Mouse (Mus musculus) midbrain, embryonic 14.5 days (tissue): ENCODE data around the gene Ino80. TPM values are rescaled to one million over a fixed set of nuclear protein-coding genes. Genes with fewer than 3 reads are reported as not detected.

ENCODE experiments used
- ATAC-seq: fragments of 200-750 bp; cut with Nextera tagmentation; 2 replicates; pipeline ENCODE4 v1.8.0; 2017; ENCODE audit warnings: moderate number of reproducible peaks, moderate library complexity; ENCODE audit not compliant: low FRiP score, low TSS enrichment
- DNase-seq: peaks from one replicate; pipeline ENCODE4 v3.0.0-alpha.2; 2015
- H3K27ac ChIP-seq: fragments of 300-500 bp; sonication (generic); replicated peaks from 2 replicates; pipeline ENCODE4 v1.5.1; 2014; ENCODE audit warnings: mild to moderate bottlenecking, low read depth, low read length, moderate library complexity
- H3K27me3 ChIP-seq: fragments of 300-500 bp; sonication (generic); 2 replicates; pipeline ENCODE4 v1.6.1; 2014; ENCODE audit warnings: low read length, control low read depth, mixed read lengths; ENCODE audit not compliant: control insufficient read depth, insufficient read depth
- H3K36me3 ChIP-seq: fragments of 300-500 bp; sonication (generic); 2 replicates; pipeline ENCODE4 v1.6.1; 2014; ENCODE audit warnings: low read length, control low read depth; ENCODE audit not compliant: control insufficient read depth, insufficient read depth
- H3K4me1 ChIP-seq: fragments of 300-500 bp; sonication (generic); 2 replicates; pipeline ENCODE4 v1.6.1; 2014; ENCODE audit warnings: mild to moderate bottlenecking, antibody characterized with exemption, low read length, control low read depth; ENCODE audit not compliant: control insufficient read depth, insufficient read depth
- H3K4me2 ChIP-seq: fragments of 300-500 bp; sonication (generic); 2 replicates; pipeline ENCODE4 v1.6.1; 2014; ENCODE audit warnings: mild to moderate bottlenecking, low read length, moderate library complexity
- H3K4me3 ChIP-seq: fragments of 300-500 bp; sonication (generic); replicated peaks from 2 replicates; pipeline ENCODE4 v1.5.1; 2014; ENCODE audit warnings: low read depth, low read length
- H3K9ac ChIP-seq: fragments of 300-500 bp; sonication (generic); replicated peaks from 2 replicates; pipeline ENCODE4 v1.6.1; 2014; ENCODE audit warnings: mild to moderate bottlenecking, low read length, moderate library complexity
- H3K9me3 ChIP-seq: fragments of 300-500 bp; sonication (generic); 2 replicates; pipeline ENCODE4 v1.6.1; 2016; ENCODE audit warnings: low read length, control low read depth, mixed read lengths; ENCODE audit not compliant: control insufficient read depth
- WGBS: fragments of 180-500 bp; shearing (Covaris S2); extraction: QIAGEN DNeasy Blood & Tissue Kit; methylation state at CpG from one replicate; pipeline ENCODE4 v1.1.7; 2014; 5-methylcytosine and 5-hydroxymethylcytosine counted together
- polyA plus RNA-seq: library from polyadenylated mRNA; unstranded; fragments of >200 nt; fragmentation: Nextera tagmentation; extraction: Ambion mirVana; gene quantifications from 2 replicates; pipeline ENCODE4 v1.2.1, GENCODE M21; 2014

Gene Ino80
- polyA plus RNA-seq, 1 experiment from 2014 or later: 6.5 TPM

DNA sequence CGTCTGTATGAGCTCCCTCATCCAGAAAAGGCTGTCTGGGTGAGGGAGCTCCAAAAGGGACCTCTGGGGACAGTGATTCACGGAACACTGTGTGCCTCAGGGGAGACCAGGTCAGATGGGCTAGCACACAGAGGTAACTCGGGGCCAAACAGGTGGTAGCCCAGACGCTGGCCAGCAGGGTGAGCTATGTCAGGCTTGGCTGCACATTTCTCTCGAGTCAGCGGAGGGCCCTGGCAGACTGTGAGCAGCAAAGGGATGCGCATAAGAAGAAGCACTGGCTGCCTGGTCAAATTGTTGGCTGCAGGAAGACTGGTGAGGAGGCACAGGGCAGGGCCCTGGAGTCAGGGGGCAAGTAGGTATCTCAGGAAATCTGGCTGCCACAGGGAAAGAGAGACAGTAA is 121.8 kb downstream of the Ino80 start:
- no peak overlapping the region for H3K27ac ChIP-seq
- H3K9ac ChIP-seq: no peak overlapping the region
- peaks cover 2% of the 10 kb centered on the region for H3K9me3 ChIP-seq
- no peak overlapping the region for H3K4me3 ChIP-seq
- H3K36me3 ChIP-seq: no peaks in the 10 kb centered on the region
- peaks cover 4% of the 10 kb centered on the region; the same call in 1 of the 2 replicates for H3K27me3 ChIP-seq
- WGBS: 23% methylated on average over 7 of the region's 7 CpGs
- H3K4me2 ChIP-seq: no peak overlapping the region
- no peaks in the 10 kb centered on the region for H3K4me1 ChIP-seq
- no peak for DNase-seq
- no peak for ATAC-seq

DNA sequence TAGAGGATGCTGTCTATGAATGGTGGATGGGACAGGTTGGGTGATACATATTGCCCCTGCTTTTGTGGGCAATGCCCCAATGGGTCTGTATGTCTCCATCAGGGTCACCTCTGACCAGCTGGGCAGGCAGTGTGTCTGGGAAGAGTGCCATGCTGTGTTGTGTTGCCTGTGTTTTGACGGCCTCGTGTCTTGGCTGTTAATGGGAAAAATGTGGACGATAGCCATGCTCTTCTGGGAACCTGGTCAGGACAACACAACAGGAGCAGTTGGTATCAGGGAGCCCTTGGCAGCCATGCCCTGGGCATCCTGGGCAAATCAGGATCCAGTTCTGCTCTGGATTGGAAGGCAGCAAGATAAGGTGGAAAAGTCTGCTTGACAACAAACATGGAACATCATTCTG is 122.4 kb downstream of the Ino80 start:
- WGBS: 89% methylated on average over 3 of the region's 3 CpGs

DNA sequence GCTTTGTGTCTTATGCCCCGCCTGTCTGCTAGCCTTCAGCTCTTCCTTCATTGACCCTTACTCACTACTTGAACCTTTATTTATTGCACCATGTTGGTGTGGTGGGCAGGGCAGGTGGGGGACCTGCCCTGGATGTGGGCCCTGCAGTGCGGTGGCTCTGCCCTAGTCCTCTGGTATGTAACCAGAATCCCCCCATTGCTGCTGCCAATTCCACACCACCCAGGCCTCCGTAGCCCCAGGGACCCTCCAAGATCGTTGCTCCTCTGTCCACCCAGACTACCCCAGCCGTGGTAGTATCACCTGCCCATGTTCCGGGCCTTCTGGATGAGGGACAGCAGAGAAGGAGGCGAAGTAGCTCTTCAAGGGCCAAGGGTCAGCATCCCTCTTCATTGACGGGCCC is 123.8 kb downstream of the Ino80 start:
- no peak overlapping the region for H3K27ac ChIP-seq
- no peaks in the 10 kb centered on the region for H3K9me3 ChIP-seq
- no peak overlapping the region for H3K4me2 ChIP-seq
- no peaks in the 10 kb centered on the region for H3K4me1 ChIP-seq
- no peaks in the 10 kb centered on the region for H3K36me3 ChIP-seq
- H3K9ac ChIP-seq: no peak overlapping the region
- DNase-seq (no peak), ATAC-seq (no peak)
- peaks cover 12% of the 10 kb centered on the region; the same call in 1 of the 2 replicates for H3K27me3 ChIP-seq
- 88% methylated on average over 8 of the region's 8 CpGs for WGBS
- no peak overlapping the region for H3K4me3 ChIP-seq

More for the DNA sequence above, 122.4 kb downstream of the Ino80 start:
- H3K36me3 ChIP-seq: no peaks in the 10 kb centered on the region
- H3K9me3 ChIP-seq: no peaks in the 10 kb centered on the region
- peaks cover 10% of the 10 kb centered on the region; the same call in 1 of the 2 replicates for H3K27me3 ChIP-seq
- H3K9ac ChIP-seq: no peak overlapping the region
- H3K4me3 ChIP-seq: no peak overlapping the region
- no peaks in the 10 kb centered on the region for H3K4me1 ChIP-seq
- no peak overlapping the region for H3K27ac ChIP-seq
- no peak for ATAC-seq
- H3K4me2 ChIP-seq: no peak overlapping the region
- DNase-seq: no peak

DNA sequence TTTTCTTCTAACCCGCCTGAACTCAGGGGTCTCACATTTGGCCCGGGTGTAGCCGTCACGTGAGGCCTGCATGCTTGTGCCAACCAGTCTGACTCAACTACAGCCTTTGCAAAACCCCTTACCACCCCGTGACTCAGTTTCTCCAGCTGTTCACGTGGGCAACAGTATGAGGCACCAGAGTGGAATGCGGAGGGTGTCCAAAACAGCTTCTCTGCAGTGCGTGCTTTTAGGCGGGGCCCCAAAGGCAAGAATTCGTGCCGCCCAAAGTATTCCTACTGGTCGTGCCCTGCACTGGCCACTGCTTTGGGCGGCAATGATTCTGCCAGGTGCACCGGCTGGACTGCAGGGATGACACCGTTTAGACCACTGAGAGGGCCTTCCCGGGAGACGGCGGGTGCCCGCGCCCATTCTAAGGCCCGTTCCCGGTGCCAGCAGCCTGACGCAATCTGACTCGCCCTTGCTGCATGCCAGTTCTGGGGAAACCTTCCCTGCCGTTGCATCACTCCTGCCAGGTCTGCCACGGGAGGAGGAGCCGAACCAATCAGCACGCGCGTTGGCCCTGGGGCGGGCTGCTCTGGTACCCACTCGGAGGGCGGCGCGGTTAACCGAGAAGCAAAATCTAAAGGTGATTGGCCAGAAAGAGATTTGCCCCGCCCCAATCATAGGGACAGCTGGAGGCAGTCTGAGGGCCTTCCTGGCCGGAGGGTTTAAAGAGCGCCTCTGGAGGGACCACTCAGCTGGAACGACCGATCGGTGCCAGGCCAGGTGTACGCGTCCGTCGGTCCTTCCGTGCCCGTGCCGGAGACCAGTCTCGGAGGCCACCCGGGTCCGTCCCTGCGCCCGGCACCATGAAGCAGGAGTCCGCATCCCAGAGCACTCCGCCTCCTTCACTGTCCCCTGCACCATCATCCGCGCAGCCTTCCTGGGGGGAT is 126.7 kb downstream of the Ino80 start, which contains the start of gene Chac1:
TSS of gene Chac1 (plus strand) at position 675 of the 932 bp plus-strand sequence.
- Histone ChIP-seq H3K27me3 (peaks cover 12% of the 10 kb centered on the region; the same call in 1 of the 2 replicates), H3K4me1 (no peaks in the 10 kb centered on the region), H3K36me3 (no peaks in the 10 kb centered on the region), H3K27ac (no peak within 1 kb of the TSS), H3K4me2 (peak within 1 kb of the TSS; percentile 89), H3K9me3 (no peaks in the 10 kb centered on the region), H3K9ac (peak within 1 kb of the TSS; percentile 70), H3K4me3 (peak within 1 kb of the TSS; percentile 59)
- 5% methylated on average over 58 of the region's 58 CpGs for WGBS
- ATAC-seq (peak; percentile 94), DNase-seq (peak; percentile 93)

DNA sequence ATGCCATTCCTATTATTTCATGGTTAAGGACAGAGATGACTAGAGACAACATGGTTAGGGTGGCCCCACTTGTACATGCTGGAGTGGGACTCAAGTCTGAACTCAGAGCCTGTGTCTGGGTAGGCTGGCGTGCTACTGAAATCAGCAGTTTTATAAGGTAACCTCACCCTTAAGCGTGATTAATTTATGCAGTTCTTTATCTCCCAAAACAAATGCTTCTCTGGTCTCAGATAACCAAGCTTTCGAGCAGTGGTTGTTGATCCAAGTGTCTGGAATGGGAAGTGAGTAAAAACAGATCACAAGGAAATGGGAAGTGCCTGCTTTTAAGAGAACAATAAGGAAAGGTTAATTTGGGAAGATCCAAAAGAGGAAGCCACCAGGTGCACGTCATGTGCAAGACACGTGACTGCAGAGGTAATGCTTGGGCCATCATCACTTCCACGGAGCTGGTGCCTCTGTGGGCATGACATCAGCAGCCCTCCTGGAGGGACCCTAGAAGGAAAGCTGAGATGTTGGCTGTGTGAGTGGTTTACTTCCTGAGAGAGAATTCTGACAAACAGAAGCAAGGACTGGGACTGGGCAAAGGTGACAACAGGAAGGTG is 132.8 kb downstream of the Ino80 start:
- no peak for ATAC-seq
- Histone ChIP-seq H3K4me3 (no peak overlapping the region), H3K36me3 (no peaks in the 10 kb centered on the region), H3K9me3 (no peaks in the 10 kb centered on the region), H3K4me2 (no peak overlapping the region), H3K27me3 (no peaks in the 10 kb centered on the region), H3K9ac (no peak overlapping the region), H3K27ac (no peak overlapping the region), H3K4me1 (no peaks in the 10 kb centered on the region)
- WGBS: 60% methylated on average over 6 of the region's 6 CpGs
- no peak for DNase-seq

DNA sequence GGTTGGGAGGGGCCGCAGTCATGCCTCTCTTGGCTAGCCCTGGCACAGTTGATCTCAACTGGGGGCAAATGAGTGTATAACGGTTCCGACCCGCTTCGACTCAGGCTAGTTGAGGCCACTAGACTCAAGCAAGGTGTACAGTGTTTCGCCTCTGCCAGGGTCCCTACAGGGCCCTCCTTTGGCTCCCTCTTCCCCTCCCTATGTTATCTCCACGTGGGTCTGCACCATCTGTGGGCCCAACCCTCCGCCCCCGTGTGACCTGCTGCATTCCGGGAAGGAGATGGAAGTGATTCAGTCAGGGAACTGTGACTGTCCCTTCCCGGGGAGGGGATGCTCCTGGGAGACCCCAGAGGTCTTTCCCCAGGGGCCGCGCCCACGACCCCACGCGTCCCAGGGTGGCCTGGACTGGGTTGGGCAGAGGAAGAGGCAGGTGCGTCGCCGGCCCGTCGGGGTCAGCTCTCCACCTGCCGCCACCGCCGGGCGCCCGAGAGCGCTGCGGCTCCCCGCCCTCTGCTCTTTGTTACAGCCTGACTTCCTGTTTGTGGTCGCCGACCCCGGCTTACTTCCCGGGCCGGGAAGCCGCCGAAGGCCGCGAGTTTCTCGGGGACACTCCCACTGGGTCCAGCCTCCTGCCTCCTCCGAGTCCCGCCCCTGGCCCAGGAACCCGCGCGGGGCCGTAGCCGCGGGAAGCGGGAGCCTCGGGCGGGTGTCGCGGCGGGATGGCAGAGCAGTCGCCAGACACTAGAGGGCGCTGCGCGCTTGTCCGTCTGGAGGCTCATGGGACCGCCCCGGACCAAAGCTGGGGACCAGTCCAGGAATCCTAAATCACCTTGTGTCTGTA is 139.8 kb downstream of the Ino80 start:
- ATAC-seq (peak; percentile 82), DNase-seq (peak; percentile 92)
- Histone ChIP-seq H3K9ac (peak overlapping the region; percentile 78), H3K27ac (peak overlapping the region; percentile 74), H3K4me2 (peak overlapping the region; percentile 86), H3K36me3 (no peaks in the 10 kb centered on the region), H3K27me3 (peaks cover 3% of the 10 kb centered on the region; the same call in 1 of the 2 replicates), H3K9me3 (no peaks in the 10 kb centered on the region), H3K4me1 (peaks cover 5% of the 10 kb centered on the region; the same call in 1 of the 2 replicates), H3K4me3 (peak overlapping the region; percentile 54)
- 8% methylated on average over 60 of the region's 60 CpGs for WGBS

DNA sequence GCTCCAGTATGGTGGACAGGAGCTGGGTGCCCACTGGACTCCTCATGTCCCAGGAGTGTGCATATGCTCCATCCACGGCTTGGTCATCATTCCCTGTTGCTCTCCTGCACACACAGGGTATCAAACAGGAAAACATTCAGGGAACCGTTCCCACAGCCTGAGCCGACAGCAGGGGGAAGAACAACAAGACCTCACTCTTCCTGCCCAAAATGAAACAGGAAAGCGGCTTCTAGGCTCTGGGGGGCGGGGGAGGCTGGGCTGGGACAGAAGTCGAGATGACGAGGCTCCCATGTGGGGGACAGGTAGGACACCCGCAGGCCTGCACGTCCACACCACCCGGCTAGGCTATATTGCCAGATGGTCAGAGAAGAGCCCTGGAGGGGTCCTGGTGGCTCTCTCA is 141.0 kb downstream of the Ino80 start:
- Histone ChIP-seq H3K9ac (no peak overlapping the region), H3K4me1 (peaks cover 5% of the 10 kb centered on the region; the same call in 1 of the 2 replicates), H3K4me3 (no peak overlapping the region), H3K9me3 (no peaks in the 10 kb centered on the region), H3K36me3 (no peaks in the 10 kb centered on the region), H3K4me2 (no peak overlapping the region), H3K27me3 (peaks cover 12% of the 10 kb centered on the region), H3K27ac (no peak overlapping the region)
- no peak for DNase-seq
- WGBS: 73% methylated on average over 10 of the region's 10 CpGs
- no peak for ATAC-seq

DNA sequence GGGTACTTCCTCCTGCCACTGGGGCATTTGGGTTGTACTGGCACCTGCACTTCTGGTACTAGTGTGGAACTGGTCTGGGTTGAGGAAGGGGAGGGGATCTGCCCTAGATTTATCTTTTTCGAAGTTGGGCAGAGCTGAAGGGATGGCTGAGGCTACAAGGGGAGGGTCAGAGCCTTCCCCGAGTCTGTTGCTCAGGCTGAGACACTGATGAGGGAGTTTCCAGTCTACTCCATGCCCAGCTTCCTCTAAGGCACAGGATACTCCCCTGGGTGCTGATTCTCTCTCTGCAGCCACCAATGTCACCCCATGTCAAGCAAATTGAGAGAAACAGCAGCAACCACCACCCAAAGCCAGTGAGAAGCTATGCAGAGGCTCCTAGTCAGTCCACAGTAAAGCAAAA is 141.5 kb downstream of the Ino80 start:
- WGBS: 76% methylated on average over 2 of the region's 2 CpGs
- ATAC-seq: no peak
- no peak overlapping the region for H3K9ac ChIP-seq

More for the DNA sequence above, 141.5 kb downstream of the Ino80 start:
- H3K4me3 ChIP-seq: no peak overlapping the region
- H3K9me3 ChIP-seq: no peaks in the 10 kb centered on the region
- peaks cover 17% of the 10 kb centered on the region for H3K27me3 ChIP-seq
- no peak overlapping the region for H3K4me2 ChIP-seq
- H3K27ac ChIP-seq: no peak overlapping the region
- H3K36me3 ChIP-seq: no peaks in the 10 kb centered on the region
- DNase-seq: no peak
- peaks cover 5% of the 10 kb centered on the region; the same call in 1 of the 2 replicates for H3K4me1 ChIP-seq
